In the genomic region with DNA sequence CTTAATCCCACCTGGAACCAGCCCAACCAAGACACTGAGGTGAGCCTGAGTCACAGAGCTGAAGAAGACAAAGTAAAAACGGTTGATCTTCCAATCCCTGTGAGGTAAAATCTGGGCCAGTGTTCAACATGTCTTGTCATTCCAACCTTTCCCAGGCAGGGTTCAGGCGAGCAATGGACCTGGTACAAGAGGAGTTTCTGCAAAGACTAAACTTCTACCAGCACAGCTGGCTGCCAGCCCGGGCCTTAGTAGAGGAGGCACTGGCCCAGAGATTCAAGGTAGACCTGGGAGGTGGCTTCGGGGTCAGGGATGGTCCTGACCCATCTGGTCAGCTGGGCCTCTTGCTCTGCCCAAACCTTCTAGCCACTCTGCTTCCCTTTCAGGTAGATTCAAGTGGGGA, we compare ENCODE assay signal across 19 mouse cellular contexts. TPM values are rescaled to one million over a fixed set of nuclear protein-coding genes. Genes with fewer than 3 reads are reported as not detected.
"Had no signal": no experiment of that assay in that cellular context is flagged by ENCODE, and none has a peak within 500 bp of the region (broad histone marks: within the 10 kb centered on the region; RNA-seq: fewer than 3 reads in every experiment).

No protein-coding gene starts in this region.

- DNase-seq: lung, embryonic 14.5 days; lung, postnatal 10 days; lung, postnatal 4 days; midbrain, embryonic 14.5 days; retina, postnatal 1 day; right cerebral cortex, adult 18-20 months; right cerebral cortex, postnatal 25 days; right cerebral cortex, postnatal 4 days; spleen, adult 18-20 months; thymus, adult 18-20 months; thymus, postnatal 14 days; thymus, postnatal 36 days had no signal

- H3K9ac ChIP-seq: lung, embryonic 14.5 days; midbrain, embryonic 12.5 days; neural tube, embryonic 13.5 days; neural tube, embryonic 15.5 days had no signal

- H3K27me3 ChIP-seq: midbrain, embryonic 12.5 days; neural tube, embryonic 13.5 days; neural tube, embryonic 15.5 days had no signal

- H3K27ac ChIP-seq: midbrain, embryonic 10.5 days; midbrain, embryonic 12.5 days; neural tube, embryonic 13.5 days; neural tube, embryonic 15.5 days had no signal

- ATAC-seq: midbrain, embryonic 16.5 days had no signal

- H3K4me3 ChIP-seq: midbrain, embryonic 10.5 days; midbrain, embryonic 12.5 days; myocyte; neural tube, embryonic 13.5 days; neural tube, embryonic 15.5 days had no signal

- H3K9me3 ChIP-seq: midbrain, embryonic 10.5 days; midbrain, embryonic 12.5 days; neural tube, embryonic 13.5 days; neural tube, embryonic 15.5 days had no signal

- H3K4me2 ChIP-seq: lung, embryonic 14.5 days; midbrain, embryonic 12.5 days; neural tube, embryonic 13.5 days; neural tube, embryonic 15.5 days had no signal

RNA-seq across cellular contexts. Expression of gene Sp7, which starts 30.0 kb away (rescaled TPM):
- polyA plus RNA-seq: small intestine, adult 2 months had no signal
